In genomic region chr15:27772125-27772627, GRCm38 (mm10) we compare ENCODE assay signal across 13 mouse cellular contexts.
DNase-seq lines count a peak whose midpoint lies in the region; ATAC-seq lines count a peak whose summit lies in the region.
"Had no signal": no experiment of that assay in that cellular context is flagged by ENCODE, and none has a peak within 500 bp of the region (broad histone marks: within the 10 kb centered on the region; RNA-seq: fewer than 3 reads in every experiment).

No protein-coding gene starts in this region.

- 63% methylated on average over 7 of the region's 7 CpGs for WGBS in heart, embryonic 12.5 days
- 58% methylated on average over 7 of the region's 7 CpGs for WGBS in kidney, embryonic 16.5 days
- WGBS in embryonic facial prominence, embryonic 10.5 days = 85% methylated on average over 7 of the region's 7 CpGs
- WGBS in limb, embryonic 15.5 days = 37% methylated on average over 7 of the region's 7 CpGs

- H3K9me3 ChIP-seq in heart, embryonic 12.5 days (replicated peaks) = no peaks in the 10 kb centered on the region
- H3K9me3 ChIP-seq in kidney, embryonic 16.5 days (ENCODE audit: low read length) = no peaks in the 10 kb centered on the region
- H3K9me3 ChIP-seq in embryonic facial prominence, embryonic 10.5 days = no peaks in the 10 kb centered on the region
- H3K9me3 ChIP-seq in limb, embryonic 15.5 days = no peaks in the 10 kb centered on the region
- H3K9me3 ChIP-seq: forebrain, embryonic 12.5 days had no signal

- intact Hi-C loops in heart, postnatal 36 days (cut with DNase I) = no loop called here

- H3K4me3 ChIP-seq in heart, embryonic 12.5 days = no peak overlapping the region
- H3K4me3 ChIP-seq in kidney, embryonic 16.5 days (ENCODE audit: low read length) = no peak overlapping the region
- H3K4me3 ChIP-seq in embryonic facial prominence, embryonic 10.5 days = no peak overlapping the region
- H3K4me3 ChIP-seq in limb, embryonic 15.5 days = no peak overlapping the region
- H3K4me3 ChIP-seq: forebrain, embryonic 12.5 days had no signal

- peaks cover 28% of the 10 kb centered on the region for H3K4me1 ChIP-seq in heart, embryonic 12.5 days (replicated peaks)
- H3K4me1 ChIP-seq in kidney, embryonic 16.5 days (ENCODE audit: insufficient read depth, low read length) = peaks cover 26% of the 10 kb centered on the region
- H3K4me1 ChIP-seq in embryonic facial prominence, embryonic 10.5 days = peaks cover 40% of the 10 kb centered on the region
- peaks cover 50% of the 10 kb centered on the region for H3K4me1 ChIP-seq in limb, embryonic 15.5 days

- H3K4me2 ChIP-seq in heart, embryonic 12.5 days = no peak overlapping the region
- no peak overlapping the region for H3K4me2 ChIP-seq in kidney, embryonic 16.5 days (replicated peaks; ENCODE audit: low read depth, low read length)
- no peak overlapping the region for H3K4me2 ChIP-seq in limb, embryonic 15.5 days
- H3K4me2 ChIP-seq: forebrain, embryonic 12.5 days; hindbrain, embryonic 14.5 days; midbrain, embryonic 11.5 days had no signal

- no peak for DNase-seq in heart, postnatal 36 days
- no peak for DNase-seq in kidney, postnatal 36 days
- no peak for DNase-seq in embryonic facial prominence, embryonic 10.5 days (ENCODE audit: low spot score)
- DNase-seq in right cerebral cortex, postnatal 4 days = no peak
- DNase-seq in cerebellum, adult 11 months = no peak
- DNase-seq: cerebellum, adult 18-20 months; embryo, embryonic 11 days had no signal

- no peak for ATAC-seq in heart, embryonic 12.5 days (ENCODE audit: insufficient number of reproducible peaks, low FRiP score)
- ATAC-seq in kidney, embryonic 16.5 days (ENCODE audit: low FRiP score, low TSS enrichment) = no peak
- no peak for ATAC-seq in limb, embryonic 15.5 days (ENCODE audit: insufficient number of reproducible peaks, low FRiP score, low TSS enrichment, low read depth)

- peaks cover 63% of the 10 kb centered on the region for H3K36me3 ChIP-seq in heart, embryonic 12.5 days
- peaks cover 53% of the 10 kb centered on the region for H3K36me3 ChIP-seq in kidney, embryonic 16.5 days (ENCODE audit: insufficient read depth, low read length)
- H3K36me3 ChIP-seq in embryonic facial prominence, embryonic 10.5 days (replicated peaks) = peaks cover 78% of the 10 kb centered on the region
- peaks cover 63% of the 10 kb centered on the region for H3K36me3 ChIP-seq in limb, embryonic 15.5 days

- H3K27me3 ChIP-seq in heart, embryonic 12.5 days (replicated peaks) = no peaks in the 10 kb centered on the region
- no peaks in the 10 kb centered on the region for H3K27me3 ChIP-seq in kidney, embryonic 16.5 days (ENCODE audit: insufficient read depth, low read length)
- no peaks in the 10 kb centered on the region for H3K27me3 ChIP-seq in embryonic facial prominence, embryonic 10.5 days (replicated peaks; ENCODE audit: low read depth, poor library complexity, severe bottlenecking)
- H3K27me3 ChIP-seq in limb, embryonic 15.5 days = no peaks in the 10 kb centered on the region
- H3K27me3 ChIP-seq: forebrain, embryonic 12.5 days had no signal

- H3K9ac ChIP-seq in heart, embryonic 12.5 days = no peak overlapping the region
- no peak overlapping the region for H3K9ac ChIP-seq in kidney, embryonic 16.5 days (replicated peaks; ENCODE audit: low read length)
- H3K9ac ChIP-seq in limb, embryonic 15.5 days = no peak overlapping the region
- H3K9ac ChIP-seq: forebrain, embryonic 12.5 days; hindbrain, embryonic 14.5 days had no signal

- peak overlapping the region; percentile 6; the same call in 1 of the 2 replicates for H3K27ac ChIP-seq in heart, embryonic 12.5 days (ENCODE audit: poor library complexity, severe bottlenecking)
- H3K27ac ChIP-seq in kidney, embryonic 16.5 days (ENCODE audit: low read length) = peak overlapping the region; percentile 31; the same call in 1 of the 2 replicates
- 0 out of 2 replicates have a peak overlapping the region, but pooled peaks have one; percentile 27 for H3K27ac ChIP-seq in embryonic facial prominence, embryonic 10.5 days (replicated peaks)
- H3K27ac ChIP-seq in limb, embryonic 15.5 days = 0 out of 2 replicates have a peak overlapping the region, but pooled peaks have one; percentile 28
